Mouse (Mus musculus) testis, adult 2 months (tissue): ENCODE results near the gene Gm28551.
"Not testable (repeated sequence)": the region's sequence is repeated elsewhere in the genome, so short reads cannot be mapped to it uniquely, and the experiment has no call there.

Source experiments
- CTCF ChIP-seq: fragments of 200-500 bp; IDR thresholded peaks from 2 replicates; pipeline ENCODE4 v1.5.1; 2012; ENCODE audit warnings: low read depth, mild to moderate bottlenecking, inconsistent platforms, low read length, moderate library complexity; ENCODE audit not compliant: control insufficient read depth, insufficient read depth, insufficient replicate concordance
- POLR2A ChIP-seq: fragments of 200-500 bp; IDR thresholded peaks from 2 replicates; pipeline ENCODE4 v1.6.1; 2012; ENCODE audit warnings: low read depth, mild to moderate bottlenecking, inconsistent platforms, low read length, moderate library complexity; ENCODE audit not compliant: control insufficient read depth

DNA sequence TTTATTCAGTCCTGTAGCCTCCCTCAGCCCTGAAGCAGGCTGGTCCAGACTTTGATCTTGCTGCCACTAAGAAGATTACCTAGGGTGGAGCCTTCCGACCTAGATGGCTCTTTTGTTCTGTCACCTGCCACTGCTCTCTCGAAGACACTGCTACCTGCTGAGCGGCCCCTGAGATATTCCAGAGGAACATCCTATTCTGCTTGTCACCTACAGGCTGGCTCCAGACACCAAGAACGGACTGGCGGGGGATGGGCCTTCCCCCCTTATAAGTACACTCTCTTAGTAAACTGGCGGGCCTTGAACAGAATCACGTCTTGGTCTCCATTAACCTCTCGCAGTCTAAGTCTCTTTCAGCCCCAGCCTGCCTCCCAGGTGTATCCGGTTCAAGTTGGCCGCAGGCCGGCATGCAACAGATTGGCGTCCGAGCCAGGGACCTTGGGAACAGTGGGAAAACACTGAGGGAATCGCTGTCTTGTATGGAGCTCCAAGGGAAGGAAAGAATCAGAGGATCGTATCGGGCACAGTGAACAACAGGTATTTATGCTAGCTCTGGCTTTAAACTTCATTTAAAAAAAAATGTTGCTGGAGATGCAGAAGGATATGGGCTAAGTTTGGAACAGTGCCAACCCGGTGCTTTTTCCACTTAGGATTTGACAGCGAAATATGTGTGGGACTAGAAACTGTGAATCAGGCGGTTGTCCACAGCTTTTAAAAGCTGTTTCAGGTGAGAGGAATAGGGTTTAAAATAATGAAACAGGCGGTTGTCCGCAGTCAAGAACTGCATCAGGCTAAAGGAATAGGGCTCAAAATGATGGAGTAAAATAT, 41.7 kb upstream of the Gm28551 start:
- TF ChIP-seq POLR2A, CTCF: not testable (repeated sequence)
